Mouse (Mus musculus) 416B (cell line): ENCODE measurements around the gene Ttc28.

Source experiments
- DNase-seq: peaks from one replicate; pipeline ENCODE4 v3.0.0; 2011; ENCODE audit warnings: low read depth

Ttc28 gene

GRCm38 (mm10) chr5:111098516-111099274 is 219.1 kb downstream of the Ttc28 start:
- DNase-seq: no peak

DNA sequence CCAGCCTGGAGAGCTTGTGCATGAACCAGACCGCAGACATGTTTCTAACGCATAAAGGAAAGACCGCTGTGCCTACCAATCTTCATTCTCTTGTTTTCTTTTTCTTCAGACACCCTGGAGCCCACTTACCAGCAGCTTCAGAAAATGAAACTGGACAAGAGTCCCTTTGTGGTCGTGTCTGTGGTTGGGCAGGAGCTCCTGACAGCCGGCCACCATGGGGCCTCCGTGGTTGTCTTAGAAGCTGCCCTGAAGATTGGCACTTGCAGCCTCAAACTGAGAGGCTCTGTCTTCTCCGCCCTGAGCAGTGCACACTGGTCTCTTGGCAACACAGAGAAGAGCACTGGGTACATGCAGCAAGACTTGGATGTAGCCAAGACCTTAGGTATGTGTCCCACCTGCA is 221.0 kb downstream of the Ttc28 start:
- peak; percentile 9 for DNase-seq

GRCm38 (mm10) chr5:111101383-111101932 is 221.9 kb downstream of the Ttc28 start:
- DNase-seq: no peak

- no peak for DNase-seq
These were observed 225.2 kb downstream of the Ttc28 start for GRCm38 (mm10) chr5:111104801-111105200.

DNA sequence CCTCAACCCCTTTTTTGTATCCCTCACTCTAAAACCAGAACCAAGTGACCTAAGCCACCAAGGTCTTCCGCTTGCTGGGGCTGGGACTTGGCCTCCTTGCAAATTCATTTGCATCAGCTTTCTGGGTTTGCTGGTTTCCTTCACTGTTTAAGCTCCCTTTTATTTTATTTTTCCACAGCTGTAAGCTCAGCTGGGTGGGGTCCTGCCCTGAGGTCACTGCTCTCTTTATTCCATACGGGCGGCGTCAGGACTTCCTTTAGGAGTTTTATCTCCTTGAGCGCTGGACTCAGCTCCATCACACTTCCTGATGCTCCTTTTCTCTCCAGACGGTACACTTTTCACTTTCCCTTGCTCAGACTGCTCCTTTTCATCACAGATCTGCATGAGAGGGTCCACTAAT is 231.8 kb downstream of the Ttc28 start:
- DNase-seq: no peak

- DNase-seq: no peak
These were observed 233.6 kb downstream of the Ttc28 start for GRCm38 (mm10) chr5:111113183-111113582.

- no peak for DNase-seq
These were observed 234.2 kb downstream of the Ttc28 start for GRCm38 (mm10) chr5:111113694-111114375.

GRCm38 (mm10) chr5:111114597-111114996 is 235.0 kb downstream of the Ttc28 start:
- no peak for DNase-seq

DNA sequence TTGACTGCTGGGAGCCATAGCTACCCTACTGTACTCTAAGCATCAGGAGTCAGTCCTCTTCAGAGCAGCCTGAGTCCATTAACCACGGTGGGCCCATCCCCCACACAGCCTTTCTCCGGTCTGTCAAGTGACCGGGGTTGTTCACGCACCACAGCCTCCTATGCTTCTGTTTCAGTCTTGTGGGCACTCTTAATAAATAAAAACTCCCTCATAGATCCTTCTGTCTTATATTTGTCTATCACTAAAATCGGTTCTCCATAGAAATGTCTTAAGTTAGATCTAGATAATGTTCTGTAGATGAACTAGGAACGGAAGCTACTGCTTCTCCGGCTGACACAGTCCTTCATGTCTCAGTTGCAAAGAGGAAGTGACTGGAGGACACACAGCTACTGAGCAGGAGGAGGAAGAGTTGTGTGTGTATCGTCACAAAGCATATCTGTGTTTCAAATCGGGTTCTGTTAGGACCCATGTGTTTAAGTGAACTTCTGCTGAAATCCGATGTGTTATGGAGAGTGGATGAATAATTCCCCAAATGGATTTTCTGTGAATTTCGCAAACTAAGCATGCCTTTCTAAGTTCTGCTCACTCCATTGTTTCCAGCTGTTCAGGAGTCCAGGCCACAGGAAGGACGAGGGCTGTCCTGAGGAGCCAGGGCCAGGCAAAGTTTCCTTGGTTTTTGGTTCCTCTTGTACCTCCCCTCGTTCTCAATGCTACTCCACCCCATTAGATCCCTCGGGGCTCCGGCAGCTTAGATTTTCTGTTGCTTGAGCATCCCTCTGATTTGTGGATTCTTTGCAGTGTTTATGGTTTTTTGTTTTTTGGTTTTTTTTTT is 236.1 kb downstream of the Ttc28 start:
- peak; percentile 19 for DNase-seq

DNA sequence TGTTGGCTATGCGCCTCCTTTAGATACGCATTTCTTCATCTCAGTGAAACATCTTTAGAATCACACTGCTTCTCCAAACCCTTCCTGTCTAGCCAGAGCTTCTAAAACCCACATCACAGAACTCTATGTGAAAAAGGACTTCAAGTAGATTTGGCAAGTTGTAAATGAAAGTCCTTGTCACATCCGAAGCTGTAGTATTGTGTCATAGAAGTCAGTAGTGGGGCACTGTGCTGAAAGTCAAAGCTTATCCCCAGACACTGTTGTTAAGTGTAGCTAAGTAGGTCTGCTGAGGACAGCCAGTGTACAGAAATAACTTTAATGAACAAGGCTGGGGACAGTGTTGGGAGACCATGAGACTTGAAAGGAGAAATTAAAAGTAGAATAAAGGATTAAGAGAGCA is 240.2 kb downstream of the Ttc28 start:
- DNase-seq: no peak

GRCm38 (mm10) chr5:111120298-111120697 is 240.7 kb downstream of the Ttc28 start:
- DNase-seq: no peak

GRCm38 (mm10) chr5:111120705-111121420 is 241.3 kb downstream of the Ttc28 start:
- DNase-seq: no peak

GRCm38 (mm10) chr5:111122332-111123049 is 242.9 kb downstream of the Ttc28 start:
- DNase-seq: no peak

GRCm38 (mm10) chr5:111123050-111123746 is 243.6 kb downstream of the Ttc28 start:
- no peak for DNase-seq

GRCm38 (mm10) chr5:111124620-111125200 is 245.1 kb downstream of the Ttc28 start:
- no peak for DNase-seq

GRCm38 (mm10) chr5:111125746-111126145 is 246.1 kb downstream of the Ttc28 start:
- DNase-seq: no peak

DNA sequence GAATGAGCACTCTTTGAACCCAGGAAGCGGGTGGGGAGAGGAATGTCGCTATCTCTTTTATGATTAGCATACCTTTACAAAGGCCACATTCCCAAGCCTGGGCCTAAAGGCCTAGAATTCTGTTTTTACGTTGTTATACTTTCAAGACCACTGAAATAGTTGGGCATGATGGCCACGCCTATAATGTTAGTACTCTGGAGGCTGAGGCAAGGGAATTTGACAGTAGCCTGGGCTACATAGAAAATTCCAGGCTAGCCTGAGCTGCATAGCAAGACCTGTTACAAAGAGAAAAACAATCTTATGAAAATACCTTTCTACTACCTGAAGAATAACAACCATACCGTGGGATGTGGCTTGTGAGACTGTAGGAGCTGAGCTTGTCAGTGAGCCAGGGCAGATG is 248.2 kb downstream of the Ttc28 start:
- no peak for DNase-seq

DNA sequence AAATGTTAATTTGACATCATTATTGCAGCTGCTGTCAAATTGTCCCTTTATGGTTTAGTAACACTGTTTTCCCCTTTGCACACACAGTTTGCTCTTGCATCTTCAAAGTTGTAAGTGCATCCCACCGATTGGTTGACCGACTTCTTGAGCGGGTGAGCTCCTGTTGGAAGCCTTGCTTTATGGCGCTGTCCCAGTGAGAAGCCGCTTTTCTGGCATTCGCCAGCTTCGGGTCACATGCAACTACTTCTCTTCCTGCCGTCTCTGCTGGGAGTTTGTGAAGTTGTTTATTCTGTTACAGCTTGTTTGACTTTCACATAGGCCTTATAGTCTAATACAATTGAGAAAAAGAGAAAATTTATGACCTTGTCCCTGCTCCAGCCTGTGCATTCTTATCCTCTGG is 250.5 kb downstream of the Ttc28 start:
- no peak for DNase-seq

DNA sequence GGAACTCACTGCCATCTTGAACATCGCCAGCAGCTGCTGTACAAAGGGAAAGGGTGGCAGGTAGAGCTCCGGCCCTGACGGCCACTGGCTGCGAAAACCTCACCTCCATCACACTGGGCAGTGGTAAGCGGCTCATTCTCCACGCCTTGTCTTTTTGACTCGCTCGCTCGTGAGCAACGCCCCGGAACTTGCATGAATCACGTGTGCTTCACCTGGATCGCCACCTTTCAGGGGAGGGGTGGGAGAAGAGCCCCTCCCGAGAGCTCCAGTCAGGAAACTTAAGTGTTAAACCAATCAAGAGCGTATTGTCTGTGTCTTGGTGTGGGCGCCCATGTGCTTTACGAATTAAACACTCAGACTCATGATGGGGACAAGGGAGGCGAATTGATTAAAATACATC is 252.0 kb downstream of the Ttc28 start:
- DNase-seq: no peak

GRCm38 (mm10) chr5:111133150-111133549 is 253.5 kb downstream of the Ttc28 start:
- DNase-seq: no peak
